ENCODE assay signal across 15 mouse cellular contexts in the genomic region with DNA sequence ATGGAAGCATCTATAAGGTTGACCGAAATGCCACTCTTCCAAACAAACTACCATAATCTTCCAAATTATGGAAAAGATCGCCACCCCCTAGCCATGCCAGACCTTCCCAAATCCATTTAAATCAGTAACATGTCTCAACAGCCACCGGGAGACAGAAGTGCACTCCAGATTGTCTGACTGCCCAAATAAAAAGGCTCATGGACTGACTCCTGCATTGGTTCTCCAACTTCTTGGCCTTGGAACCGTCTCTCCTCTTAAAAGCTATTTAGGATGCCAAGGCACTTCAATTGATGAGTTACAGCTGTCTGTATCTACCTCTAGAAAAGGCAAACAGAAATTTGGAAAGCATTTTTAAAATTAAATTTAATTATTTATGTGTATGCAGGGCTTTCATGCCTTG. TPM values are rescaled to one million over a fixed set of nuclear protein-coding genes. Genes with fewer than 3 reads are reported as not detected.
DNase-seq lines count a peak whose midpoint lies in the region; ATAC-seq and TF ChIP-seq lines count a peak whose summit lies in the region.
"Had no signal": no experiment of that assay in that cellular context is flagged by ENCODE, and none has a peak within 500 bp of the region (broad histone marks: within the 10 kb centered on the region; RNA-seq: fewer than 3 reads in every experiment).

No protein-coding gene starts in this region.

- H3K79me2 ChIP-seq in heart, adult 2 months (replicated peaks; ENCODE audit: control insufficient read depth, insufficient read depth, low read length): peaks cover 3% of the 10 kb centered on the region

- H3K9me3 ChIP-seq in limb, embryonic 12.5 days: no peaks in the 10 kb centered on the region
- no peaks in the 10 kb centered on the region for H3K9me3 ChIP-seq in limb, embryonic 10.5 days (replicated peaks)
- no peaks in the 10 kb centered on the region for H3K9me3 ChIP-seq in forebrain, embryonic 14.5 days (replicated peaks; ENCODE audit: control insufficient read depth, low read length)
- no peaks in the 10 kb centered on the region for H3K9me3 ChIP-seq in hindbrain, embryonic 15.5 days
- no peaks in the 10 kb centered on the region for H3K9me3 ChIP-seq in neural tube, embryonic 13.5 days

- no peak for TF ChIP-seq EP300 in heart, adult 2 months (IDR thresholded peaks at IDR 0.05; ENCODE audit: insufficient read depth, low read depth, low read length)

- TF ChIP-seq CTCF in heart, adult 2 months (IDR thresholded peaks at IDR 0.05): no peak

- no peaks in the 10 kb centered on the region for H3K27me3 ChIP-seq in limb, embryonic 12.5 days
- H3K27me3 ChIP-seq in limb, embryonic 10.5 days (ENCODE audit: low read depth, poor library complexity, severe bottlenecking): no peaks in the 10 kb centered on the region
- no peaks in the 10 kb centered on the region for H3K27me3 ChIP-seq in forebrain, embryonic 14.5 days (replicated peaks; ENCODE audit: control insufficient read depth, insufficient read depth, low read length)
- H3K27me3 ChIP-seq in hindbrain, embryonic 15.5 days: no peaks in the 10 kb centered on the region
- no peaks in the 10 kb centered on the region for H3K27me3 ChIP-seq in neural tube, embryonic 13.5 days
- H3K27me3 ChIP-seq in heart, adult 2 months (ENCODE audit: control insufficient read depth, insufficient read depth, low read length): no peaks in the 10 kb centered on the region

- 47% methylated on average over 4 of the region's 4 CpGs for WGBS in limb, embryonic 12.5 days
- 63% methylated on average over 4 of the region's 4 CpGs for WGBS in limb, embryonic 10.5 days
- WGBS in forebrain, embryonic 14.5 days: 27% methylated on average over 4 of the region's 4 CpGs
- 31% methylated on average over 4 of the region's 4 CpGs for WGBS in hindbrain, embryonic 15.5 days
- 25% methylated on average over 4 of the region's 4 CpGs for WGBS in neural tube, embryonic 13.5 days
- WGBS in heart, adult 2 months: 67% methylated on average over 4 of the region's 4 CpGs

- DNase-seq in limb, embryonic 10.5 days (ENCODE audit: low spot score): no peak
- DNase-seq in forebrain, embryonic 14.5 days (ENCODE audit: low spot score): no peak
- DNase-seq in frontal cortex, postnatal 25 days (ENCODE audit: low spot score in 2 of 2): no peak
- DNase-seq in heart, adult 2 months: no peak
- DNase-seq in ovary, postnatal 14 days (ENCODE audit: low spot score): no peak
- DNase-seq: adrenal gland, adult 8-10 months; heart, adult 18-20 months; lung, embryonic 14.5 days had no signal

- ATAC-seq in limb, embryonic 12.5 days (ENCODE audit: insufficient number of reproducible peaks, insufficient read depth, low FRiP score, low TSS enrichment, low read depth): no peak
- no peak for ATAC-seq in forebrain, embryonic 14.5 days
- ATAC-seq in hindbrain, embryonic 15.5 days (ENCODE audit: low FRiP score, low read depth): no peak
- ATAC-seq in neural tube, embryonic 13.5 days (ENCODE audit: low read depth): no peak
- ATAC-seq: inflammation-experienced regulatory T-cells, adult 6 months had no signal

- no peak overlapping the region for H3K4me3 ChIP-seq in limb, embryonic 12.5 days (replicated peaks)
- H3K4me3 ChIP-seq in limb, embryonic 10.5 days: no peak overlapping the region
- no peak overlapping the region for H3K4me3 ChIP-seq in forebrain, embryonic 14.5 days (ENCODE audit: low read depth, low read length)
- H3K4me3 ChIP-seq in hindbrain, embryonic 15.5 days: no peak overlapping the region
- no peak overlapping the region for H3K4me3 ChIP-seq in neural tube, embryonic 13.5 days
- no peak overlapping the region for H3K4me3 ChIP-seq in heart, adult 2 months

- H3K27ac ChIP-seq in limb, embryonic 12.5 days: no peak overlapping the region
- H3K27ac ChIP-seq in limb, embryonic 10.5 days: no peak overlapping the region
- peak overlapping the region; percentile 71 for H3K27ac ChIP-seq in forebrain, embryonic 14.5 days (ENCODE audit: low read depth, low read length)
- peak overlapping the region; percentile 16; the same call in 1 of the 2 replicates for H3K27ac ChIP-seq in hindbrain, embryonic 15.5 days (replicated peaks)
- peak overlapping the region; percentile 74 for H3K27ac ChIP-seq in neural tube, embryonic 13.5 days (replicated peaks)
- no peak overlapping the region for H3K27ac ChIP-seq in heart, adult 2 months
- H3K27ac ChIP-seq: kidney, postnatal 0 days; macrophage had no signal

- intact Hi-C loops in heart, adult 2 months (cut with DNase I): no loop called here

- peaks cover 27% of the 10 kb centered on the region for H3K36me3 ChIP-seq in limb, embryonic 12.5 days
- peaks cover 52% of the 10 kb centered on the region for H3K36me3 ChIP-seq in limb, embryonic 10.5 days
- no peaks in the 10 kb centered on the region; the same call in 1 of the 2 replicates for H3K36me3 ChIP-seq in forebrain, embryonic 14.5 days (ENCODE audit: control insufficient read depth, insufficient read depth, low read length)
- H3K36me3 ChIP-seq in hindbrain, embryonic 15.5 days: no peaks in the 10 kb centered on the region
- no peaks in the 10 kb centered on the region for H3K36me3 ChIP-seq in neural tube, embryonic 13.5 days
- H3K36me3 ChIP-seq in heart, adult 2 months (ENCODE audit: control insufficient read depth, insufficient read depth, low read length): peaks cover 19% of the 10 kb centered on the region
- H3K36me3 ChIP-seq: G1E had no signal

- TF ChIP-seq POLR2A in heart, adult 2 months (IDR thresholded peaks at IDR 0.05; ENCODE audit: insufficient read depth, low read depth, low read length): no peak

- H3K9ac ChIP-seq in limb, embryonic 12.5 days (replicated peaks): no peak overlapping the region
- no peak overlapping the region for H3K9ac ChIP-seq in forebrain, embryonic 14.5 days (ENCODE audit: low read length)
- H3K9ac ChIP-seq in hindbrain, embryonic 15.5 days: no peak overlapping the region
- no peak overlapping the region for H3K9ac ChIP-seq in neural tube, embryonic 13.5 days
- H3K9ac ChIP-seq in heart, adult 2 months (ENCODE audit: low read depth, low read length): no peak overlapping the region
- H3K9ac ChIP-seq: lung, embryonic 14.5 days had no signal

- peaks cover 51% of the 10 kb centered on the region for H3K4me1 ChIP-seq in limb, embryonic 12.5 days (replicated peaks)
- peaks cover 49% of the 10 kb centered on the region for H3K4me1 ChIP-seq in limb, embryonic 10.5 days
- peaks cover 81% of the 10 kb centered on the region for H3K4me1 ChIP-seq in forebrain, embryonic 14.5 days (ENCODE audit: control insufficient read depth, insufficient read depth, low read length)
- H3K4me1 ChIP-seq in hindbrain, embryonic 15.5 days (replicated peaks): peaks cover 65% of the 10 kb centered on the region
- H3K4me1 ChIP-seq in neural tube, embryonic 13.5 days (replicated peaks): peaks cover 84% of the 10 kb centered on the region
- peaks cover 4% of the 10 kb centered on the region for H3K4me1 ChIP-seq in heart, adult 2 months (ENCODE audit: control insufficient read depth, insufficient read depth, low read length)

- 0 out of 2 replicates have a peak overlapping the region, but pooled peaks have one; percentile 24 for H3K4me2 ChIP-seq in limb, embryonic 12.5 days
- H3K4me2 ChIP-seq in forebrain, embryonic 14.5 days (ENCODE audit: low read length): peak overlapping the region; percentile 35
- H3K4me2 ChIP-seq in hindbrain, embryonic 15.5 days: peak overlapping the region; percentile 44
- peak overlapping the region; percentile 49 for H3K4me2 ChIP-seq in neural tube, embryonic 13.5 days
- H3K4me2 ChIP-seq: lung, embryonic 14.5 days had no signal

RNA-seq across cellular contexts. Expression of gene Epha4, which starts 17.4 kb away (rescaled TPM):
- 57.7 and 58.5 TPM in 2 replicates for polyA plus RNA-seq in limb, embryonic 12.5 days (2016; fragmentation: Nextera tagmentation; extraction: Ambion mirVana)
- polyA plus RNA-seq in limb, embryonic 10.5 days (2016; fragmentation: Nextera tagmentation; extraction: Ambion mirVana): 24.9 and 44.3 TPM in 2 replicates
- 85.7 and 89.1 TPM in 2 replicates for polyA plus RNA-seq in forebrain, embryonic 14.5 days (2014; fragmentation: Nextera tagmentation; extraction: Ambion mirVana)
- 37.9 and 49.8 TPM in 2 replicates for polyA plus RNA-seq in hindbrain, embryonic 15.5 days (2015; fragmentation: Nextera tagmentation; extraction: Ambion mirVana)
- polyA plus RNA-seq in neural tube, embryonic 13.5 days (2015; fragmentation: Nextera tagmentation; extraction: Ambion mirVana): 27.0 and 29.0 TPM in 2 replicates
- total RNA-seq in heart, adult 2 months (2021): 10 to 100 TPM; 25.4 to 45.5 TPM
- 28.4 and 62.6 TPM in 2 replicates for polyA plus RNA-seq in heart, adult 2 months (2012; rRNA removed)
- polyA plus RNA-seq: G1E, macrophage had no signal

Comparison
In these comparisons a context has a peak if more than half of its experiments do, and no peak if none do; other contexts are left out.
1. H3K27ac ChIP-seq: peak in forebrain, embryonic 14.5 days (single experiment), hindbrain, embryonic 15.5 days (single experiment) and neural tube, embryonic 13.5 days (single experiment); none in limb, embryonic 12.5 days (single experiment), limb, embryonic 10.5 days (single experiment) and heart, adult 2 months (single experiment).
2. Peak in every context shown above with its lines, with median percentiles within 50 percentile points of each other: H3K4me2 ChIP-seq.